Mouse (Mus musculus) layer of hippocampus, postnatal 14 days (tissue): ENCODE data around the gene Cep57l1. TPM values are rescaled to one million over a fixed set of nuclear protein-coding genes. Genes with fewer than 3 reads are reported as not detected.
"Not testable (repeated sequence)": the region's sequence is repeated elsewhere in the genome, so short reads cannot be mapped to it uniquely, and the experiment has no call there.

Experiments
- DNase-seq, 2 experiments: peaks; one replicate each; pipeline ENCODE4 v3.0.0; 2021 to 2022; ENCODE audit warnings: low spot score in 2 of 2, mixed read lengths in 1 of 2
- long read RNA-seq, 2 experiments: library from polyadenylated mRNA; stranded (forward); transcript quantifications; one replicate each; pipeline ENCODE4 v2.0.0; 2021
- total RNA-seq, 2 experiments: library from RNA; stranded (reverse); gene quantifications; 2 replicates each; pipeline ENCODE4 v1.2.3; 2021

Cep57l1 gene
- total RNA-seq, result 1 to 10 TPM; 6.1 to 6.6 TPM
- long read RNA-seq, experiment 1, partial matches to known transcripts, result 2 of 4 reads
- long read RNA-seq, experiment 1, other reads (novel, unspliced or antisense), result 0 of 4 reads
- long read RNA-seq, experiment 2, partial matches to known transcripts, result 5 of 8 reads
- long read RNA-seq, experiment 2, other reads (novel, unspliced or antisense), result 3 of 8 reads

DNA sequence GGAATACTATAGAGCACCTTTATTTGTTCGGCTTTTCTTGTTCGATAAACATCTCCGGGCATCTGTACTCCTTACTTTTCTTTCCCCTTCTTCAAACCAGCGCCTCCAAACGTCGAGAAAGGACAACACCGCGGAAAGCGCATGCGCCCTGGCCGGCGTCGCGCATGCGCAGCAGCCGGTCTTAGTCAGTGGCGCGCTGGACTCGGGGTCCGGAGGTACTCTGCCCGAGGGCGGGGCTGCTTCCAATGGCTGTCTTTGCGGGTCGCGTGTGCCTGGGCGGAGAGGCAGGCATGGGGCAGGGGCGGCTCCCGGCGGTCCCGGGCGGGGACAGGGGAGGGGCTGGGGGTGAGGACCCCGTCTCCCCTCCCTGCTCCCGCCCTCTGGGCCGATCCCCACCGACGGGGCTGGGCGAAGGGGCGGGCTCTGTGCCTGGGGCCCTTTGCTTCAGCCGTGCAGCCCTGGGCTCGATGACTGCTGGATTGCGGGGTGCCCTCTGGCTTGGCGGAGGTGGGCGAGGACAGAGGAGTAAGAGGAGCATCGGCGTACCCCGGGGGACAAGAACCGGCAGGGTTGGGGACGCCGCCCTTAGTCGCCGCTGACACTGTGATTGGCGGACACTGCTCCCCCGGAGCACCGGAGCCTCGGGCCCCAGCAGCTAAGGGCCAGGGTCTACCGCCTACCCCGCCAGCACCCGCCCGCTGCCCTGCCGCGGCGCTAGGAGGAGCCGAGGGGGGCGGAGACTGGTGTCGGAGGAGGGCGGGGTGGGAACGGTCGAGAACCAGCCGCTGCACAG is at the start of gene Cep57l1, which contains the start of gene Sesn1:
Cep57l1 (minus strand) TSS at position 101 of the 793 bp plus-strand sequence.
Sesn1 (plus strand) TSS at position 165 of the 793 bp plus-strand sequence.
- peak; percentile 95 for DNase-seq

DNA sequence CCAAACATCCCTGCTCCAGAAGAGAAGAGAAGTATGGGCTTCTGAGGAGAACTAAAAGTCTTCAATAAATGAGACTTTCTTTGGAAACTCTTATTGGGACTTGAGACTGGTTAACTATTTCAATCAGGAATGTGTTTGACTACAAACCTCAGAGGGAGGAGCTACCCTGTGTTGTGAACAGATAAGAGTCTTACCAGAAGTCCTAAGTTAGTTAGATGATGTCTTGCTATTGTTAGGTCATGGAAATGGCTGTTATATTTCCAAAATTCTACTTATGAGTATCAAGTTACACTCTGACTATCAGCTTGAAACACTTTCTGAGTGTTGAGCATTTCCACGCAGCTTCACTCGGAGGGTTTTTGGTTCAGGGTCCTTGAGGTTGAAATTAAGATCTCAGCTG is 39.0 kb upstream of the Cep57l1 start:
- no peak for DNase-seq

DNA sequence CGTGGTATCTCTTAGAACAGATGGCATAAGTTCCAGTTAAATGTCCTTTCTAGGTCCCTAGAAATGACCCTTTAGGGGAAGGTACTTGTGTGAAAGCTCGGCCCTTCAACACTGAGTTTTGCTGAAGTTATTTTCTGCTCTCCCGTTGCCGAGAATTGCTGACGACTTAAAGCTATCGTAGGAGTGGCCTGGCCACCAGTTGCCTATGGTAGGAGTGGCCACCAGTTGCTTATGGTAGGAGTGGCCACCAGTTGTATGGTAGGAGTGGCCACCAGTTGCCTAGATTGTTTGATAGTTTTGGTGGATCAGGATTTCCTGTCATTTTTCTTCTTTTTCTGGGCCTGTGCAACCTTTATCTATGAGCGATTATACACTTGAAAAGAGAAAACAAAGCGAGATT is 38.1 kb upstream of the Cep57l1 start:
- DNase-seq, result no peak

DNA sequence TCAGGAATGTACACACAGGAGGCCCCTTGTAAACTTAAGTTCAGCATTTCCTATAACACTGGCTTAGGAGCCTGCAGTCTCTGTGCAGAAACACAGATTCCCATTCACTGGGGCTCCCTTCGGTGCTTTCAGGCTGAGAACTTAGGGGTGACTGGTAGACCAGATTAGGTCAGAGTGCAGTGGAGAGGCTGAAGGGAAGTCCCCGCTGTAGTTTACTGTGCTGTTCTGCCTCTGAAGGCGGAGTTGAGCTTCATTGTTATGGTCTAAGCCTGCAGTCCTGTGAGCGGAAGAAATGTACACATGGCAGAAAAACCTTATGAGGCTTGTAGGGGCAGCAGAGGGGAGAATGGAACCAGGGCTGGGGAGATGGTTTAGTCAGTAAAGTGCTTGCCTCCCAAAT is 29.2 kb upstream of the Cep57l1 start:
- no peak for DNase-seq

DNA sequence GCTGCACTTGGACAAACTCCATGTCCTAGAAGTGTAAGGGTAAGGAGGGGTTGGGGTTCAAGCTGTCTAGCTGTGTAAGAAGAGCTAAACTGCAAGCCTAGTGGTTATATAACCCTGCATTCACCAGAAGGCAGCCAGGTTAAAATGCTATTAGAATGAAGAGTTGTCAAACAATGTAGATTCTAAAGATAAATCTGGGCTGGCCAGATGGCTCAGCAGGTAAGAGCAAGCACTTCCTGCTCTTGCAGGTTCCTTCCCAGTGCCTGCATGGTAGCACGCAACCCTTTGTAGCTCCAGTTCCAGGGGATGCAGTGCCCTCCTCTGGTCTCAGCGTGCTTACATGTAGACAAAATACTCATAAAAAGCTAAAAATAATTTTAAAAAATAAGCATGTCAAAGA is 24.5 kb upstream of the Cep57l1 start:
- DNase-seq, result no peak

DNA sequence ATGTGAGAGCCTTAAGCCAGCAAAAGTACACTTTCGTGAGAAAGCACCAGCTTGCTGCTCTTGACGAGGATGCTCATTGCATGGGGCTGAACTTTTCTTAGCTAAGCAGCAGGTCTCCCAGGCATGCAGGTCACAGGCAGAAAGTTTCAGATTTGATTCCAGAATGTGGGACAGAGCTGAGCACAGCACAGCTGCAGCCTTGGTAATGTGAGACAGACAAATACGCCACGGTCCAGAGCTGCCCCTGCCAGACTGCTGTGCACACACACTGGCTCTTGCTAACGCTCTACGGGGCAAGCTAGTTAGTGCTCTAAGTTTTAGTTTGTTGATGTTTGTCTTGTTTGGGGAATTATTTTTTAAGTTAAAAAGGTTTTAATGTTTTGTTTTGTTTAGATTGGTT is 22.5 kb upstream of the Cep57l1 start:
- no peak for DNase-seq

DNA sequence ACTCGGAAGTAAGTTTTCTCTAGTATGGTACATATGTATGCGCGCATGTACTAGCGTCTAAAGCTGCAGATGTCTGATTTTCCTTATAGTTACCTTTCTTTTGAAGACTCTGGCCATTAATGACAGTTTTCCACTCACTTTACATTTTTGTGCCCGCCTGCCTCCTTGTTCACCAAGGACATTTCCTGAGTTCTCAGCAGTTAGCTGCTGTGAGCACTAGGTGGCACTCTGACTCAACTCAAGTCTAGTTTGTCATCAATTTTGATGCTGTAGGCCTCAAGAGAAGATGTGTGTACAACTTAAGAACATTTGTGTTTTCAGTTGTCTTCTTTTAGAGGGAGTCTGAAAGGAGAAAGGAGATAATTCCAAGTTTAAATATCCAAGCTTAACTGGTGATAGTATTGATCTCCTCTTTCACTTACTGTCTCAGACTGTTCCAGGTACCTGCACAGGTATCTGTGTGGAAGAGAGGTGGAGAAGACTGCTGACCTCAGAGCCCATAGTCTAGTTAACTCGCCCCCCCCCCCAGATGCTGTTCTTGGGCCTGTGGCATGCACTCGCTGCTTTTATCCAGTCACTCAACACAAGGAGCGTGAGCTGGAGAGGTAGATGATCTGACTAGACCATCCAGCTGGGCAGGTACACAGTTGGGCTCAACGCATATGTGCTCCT is 21.3 kb upstream of the Cep57l1 start:
- peak; percentile 69 to 84 for DNase-seq

DNA sequence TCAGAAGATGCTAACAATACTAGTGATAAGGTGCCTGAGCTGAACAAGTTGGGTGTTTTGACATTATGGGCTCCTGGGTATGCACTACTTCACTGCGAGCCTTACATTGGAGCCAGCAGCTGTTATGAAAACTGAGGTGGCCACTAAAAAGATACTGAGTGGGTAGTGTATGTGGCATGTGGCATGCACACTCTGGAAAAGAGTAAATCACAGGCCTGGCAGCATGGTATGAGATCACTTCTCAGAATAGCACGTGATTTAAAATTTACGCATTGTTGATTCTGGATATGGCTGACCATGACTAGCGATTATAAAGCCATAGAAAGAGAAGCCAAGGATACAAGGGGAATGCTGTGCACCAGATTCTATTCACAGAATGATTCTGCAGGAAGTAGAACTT is 20.8 kb upstream of the Cep57l1 start:
- DNase-seq, result no peak

DNA sequence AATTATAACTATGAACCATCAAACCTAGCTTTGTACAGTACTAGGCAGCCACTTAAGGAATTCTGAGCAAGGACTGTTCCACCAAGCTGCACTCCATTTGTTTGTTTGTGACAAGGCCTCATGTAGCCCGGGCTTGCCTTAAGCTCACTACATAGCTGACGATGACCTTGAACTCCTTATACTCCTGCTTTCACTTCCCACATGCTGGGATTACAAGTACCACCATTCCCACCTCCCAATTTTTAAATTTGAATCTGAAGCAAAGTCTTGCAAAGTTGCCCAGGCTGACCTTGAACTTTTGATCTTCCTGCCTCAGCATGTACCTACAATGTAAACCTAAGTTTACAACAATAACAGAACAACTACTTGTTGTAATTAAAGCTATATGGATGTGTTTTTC is 20.3 kb upstream of the Cep57l1 start:
- DNase-seq, result no peak

DNA sequence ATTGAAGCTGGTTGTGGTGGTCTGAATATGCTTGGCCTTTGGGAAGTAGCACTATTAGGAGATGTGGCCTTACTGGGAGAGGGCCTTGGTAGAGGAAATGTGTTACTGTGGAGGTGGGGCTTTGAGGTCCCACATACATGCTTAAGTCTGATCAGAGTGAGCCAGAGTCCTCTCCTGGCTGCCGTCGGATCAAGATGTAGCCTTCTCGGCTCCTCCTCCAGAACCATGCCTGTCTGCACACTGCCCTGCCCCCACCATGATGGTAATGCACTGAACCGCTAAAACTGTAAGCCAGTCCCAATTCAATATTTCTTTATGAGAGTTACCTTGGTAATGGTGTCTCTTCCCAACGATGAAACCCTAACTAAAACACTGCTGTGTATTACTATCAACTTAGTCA is 19.5 kb upstream of the Cep57l1 start:
- DNase-seq, result no peak

DNA sequence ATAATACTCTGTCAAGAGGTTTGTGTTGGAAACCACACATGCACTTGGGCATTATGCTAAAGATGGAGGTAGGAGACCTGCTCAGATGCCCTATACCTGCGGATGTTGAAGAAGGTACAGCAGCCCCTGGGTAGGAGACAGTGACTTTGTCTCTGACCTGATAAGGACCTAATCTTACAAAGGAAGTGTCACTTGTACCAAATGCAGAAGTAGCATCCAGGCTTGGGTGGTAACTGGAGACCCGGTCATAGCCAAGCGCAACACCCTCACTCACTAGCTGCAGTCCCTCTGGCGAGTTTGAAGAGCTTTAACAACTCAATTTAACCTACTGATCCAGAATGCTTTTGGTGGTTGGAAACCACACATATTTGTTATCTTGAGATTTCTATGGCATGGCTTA is 18.1 kb upstream of the Cep57l1 start:
- no peak for DNase-seq

DNA sequence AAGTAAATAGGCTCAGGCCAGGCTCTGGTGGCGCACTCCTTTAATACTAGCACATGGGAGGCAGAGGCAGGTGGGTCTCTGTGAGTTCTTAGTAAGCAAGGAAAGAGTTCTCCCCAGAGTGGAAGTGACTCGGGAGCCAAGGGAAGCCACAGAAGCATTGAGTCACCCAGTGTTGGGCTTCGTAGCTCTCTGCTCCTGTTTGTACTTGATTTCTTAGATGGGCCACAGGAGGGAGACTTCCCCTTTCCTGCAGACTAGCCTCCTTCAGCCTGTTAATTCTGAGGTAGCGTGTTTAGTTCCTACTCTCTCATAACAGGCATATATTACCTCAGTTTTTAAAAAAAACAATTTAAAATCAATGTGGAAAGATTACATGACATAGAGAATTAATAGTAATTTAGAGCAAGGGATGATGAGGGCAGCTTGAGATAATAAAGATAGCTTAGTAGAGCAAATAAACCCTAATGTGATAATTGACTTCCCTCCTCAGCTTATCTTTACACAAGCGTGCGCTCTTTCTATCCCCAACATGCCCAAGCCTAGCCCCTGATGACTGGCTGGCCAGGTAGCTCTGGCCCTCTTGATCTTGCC is 16.9 kb upstream of the Cep57l1 start:
- no peak for DNase-seq

DNA sequence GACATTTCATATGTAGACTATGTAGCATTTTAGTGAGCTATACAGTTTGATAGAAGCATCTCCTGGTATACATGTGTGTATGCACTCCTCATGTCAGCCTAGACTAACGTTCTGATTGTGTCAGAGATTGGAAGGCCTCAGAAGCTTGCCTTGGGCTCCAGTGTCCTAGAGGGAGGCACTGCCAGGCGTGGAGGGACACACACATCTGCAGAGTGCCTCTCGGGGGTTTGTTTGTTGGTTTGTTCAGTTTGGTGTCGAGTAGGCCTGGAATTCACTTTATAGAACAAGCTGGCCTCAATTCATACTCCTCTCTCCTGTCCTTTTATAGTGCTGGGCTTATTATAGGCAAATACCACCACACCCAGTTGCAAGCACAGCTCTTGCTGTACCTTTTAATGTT is 16.3 kb upstream of the Cep57l1 start:
- no peak for DNase-seq

DNA sequence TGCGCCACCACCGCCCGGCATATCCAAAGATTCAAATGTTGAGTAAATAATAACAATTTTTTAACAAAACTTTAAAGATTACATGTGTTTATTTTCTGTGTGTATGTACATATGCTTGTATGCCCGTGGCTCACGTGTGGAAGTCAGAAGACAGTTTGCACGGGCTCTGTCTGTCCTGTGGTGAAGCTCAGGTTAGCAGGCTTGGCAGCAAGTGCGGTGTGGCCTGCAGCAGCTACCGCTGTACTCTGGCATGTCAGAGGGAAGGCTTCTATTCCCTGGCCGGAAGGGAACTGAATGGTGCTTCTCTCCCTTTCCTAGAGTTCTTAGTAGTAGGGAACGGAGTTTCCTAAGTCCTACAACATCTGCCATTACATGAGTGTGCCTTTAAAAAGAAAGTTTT is 15.4 kb upstream of the Cep57l1 start:
- no peak for DNase-seq

DNA sequence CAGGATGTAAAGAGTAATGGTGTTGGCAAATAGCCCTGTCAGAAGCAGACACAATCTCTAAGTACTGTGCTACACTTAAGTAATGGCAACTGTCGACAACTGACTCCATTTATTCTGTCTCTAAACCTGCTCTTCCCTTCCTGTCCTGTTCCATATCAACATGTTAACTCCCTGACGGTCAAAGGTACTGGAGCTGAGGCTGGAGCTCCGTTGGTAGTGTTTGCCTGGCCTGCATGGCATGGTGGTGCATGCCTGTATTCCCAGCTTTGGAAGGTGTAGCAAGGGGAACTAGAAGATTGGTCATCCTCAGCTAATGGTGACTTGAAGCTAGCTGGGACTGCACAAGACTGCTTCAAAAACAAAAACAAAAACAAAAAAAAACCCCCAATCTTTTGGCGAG is 14.2 kb upstream of the Cep57l1 start:
- DNase-seq, result no peak

DNA sequence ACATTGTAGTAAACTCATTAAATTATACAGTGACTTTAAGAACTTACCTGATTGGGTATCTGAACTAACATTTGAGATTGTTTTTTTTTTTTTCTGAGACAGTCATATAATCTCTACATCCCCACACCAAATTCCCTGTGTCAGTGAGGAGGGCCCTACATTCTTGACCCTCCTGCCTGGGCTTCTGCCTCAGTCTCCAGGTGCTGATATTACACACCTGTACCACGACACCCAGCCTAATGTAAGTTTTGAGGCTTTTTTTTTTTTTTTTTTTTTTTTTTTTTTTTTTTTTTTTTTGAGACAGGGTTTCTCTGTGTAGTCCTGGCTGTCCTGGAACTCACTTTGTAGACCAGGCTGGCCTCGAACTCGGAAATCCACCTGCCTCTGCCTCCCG is 13.6 kb upstream of the Cep57l1 start:
- DNase-seq, result not testable (repeated sequence)

DNA sequence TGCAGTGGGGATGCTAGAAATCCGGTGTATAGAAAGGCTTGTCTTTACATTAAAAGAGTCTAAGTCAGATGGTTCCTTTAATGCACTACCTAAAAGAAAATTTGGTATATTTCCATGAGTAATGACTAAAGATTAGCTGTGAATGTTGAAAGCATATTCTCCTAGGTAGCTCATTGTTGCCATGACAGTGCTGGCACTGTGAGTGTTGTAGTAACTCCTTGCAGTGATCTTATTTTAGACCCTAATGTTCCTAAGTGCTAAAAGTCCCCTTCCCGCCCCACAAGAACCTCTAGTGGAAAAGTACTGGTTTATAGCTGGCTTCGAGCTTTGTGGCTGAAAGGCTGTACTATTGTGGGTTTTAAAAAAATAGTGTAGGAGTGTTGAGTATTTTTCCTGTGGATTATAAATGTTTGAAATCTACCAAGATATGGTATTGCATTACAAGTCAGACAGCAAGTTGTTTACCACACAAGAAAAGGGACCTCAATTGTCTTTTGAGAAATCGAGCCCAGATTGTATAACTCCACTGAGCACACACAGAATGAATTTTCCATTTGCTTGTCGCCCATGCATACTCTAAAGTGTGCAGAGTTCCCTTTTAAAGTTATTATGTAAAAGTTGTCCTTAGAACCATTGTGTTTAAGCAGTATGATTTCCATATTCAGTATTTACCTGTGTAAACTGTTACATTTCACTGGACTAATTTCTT is 13.1 kb upstream of the Cep57l1 start:
- DNase-seq, result no peak

DNA sequence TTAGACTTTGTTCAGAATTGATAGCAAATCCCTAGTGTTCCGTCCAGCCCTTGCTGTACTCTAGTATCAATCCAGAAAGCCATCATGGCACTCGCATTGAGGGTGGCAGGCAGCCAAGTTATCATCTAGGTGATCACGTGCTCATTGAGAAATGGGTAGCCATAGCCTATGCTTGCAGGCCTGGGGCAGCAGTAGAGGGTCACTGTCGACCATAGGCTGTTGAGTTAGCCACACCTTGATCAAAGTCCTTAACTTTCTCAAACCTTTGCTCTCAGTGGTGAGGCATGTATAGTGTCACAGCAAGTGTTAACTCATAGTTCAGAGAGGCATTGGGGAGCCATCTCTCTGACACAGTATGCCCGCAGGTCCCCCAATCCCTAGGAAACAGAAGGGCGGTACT is 11.5 kb upstream of the Cep57l1 start:
- DNase-seq, result no peak

DNA sequence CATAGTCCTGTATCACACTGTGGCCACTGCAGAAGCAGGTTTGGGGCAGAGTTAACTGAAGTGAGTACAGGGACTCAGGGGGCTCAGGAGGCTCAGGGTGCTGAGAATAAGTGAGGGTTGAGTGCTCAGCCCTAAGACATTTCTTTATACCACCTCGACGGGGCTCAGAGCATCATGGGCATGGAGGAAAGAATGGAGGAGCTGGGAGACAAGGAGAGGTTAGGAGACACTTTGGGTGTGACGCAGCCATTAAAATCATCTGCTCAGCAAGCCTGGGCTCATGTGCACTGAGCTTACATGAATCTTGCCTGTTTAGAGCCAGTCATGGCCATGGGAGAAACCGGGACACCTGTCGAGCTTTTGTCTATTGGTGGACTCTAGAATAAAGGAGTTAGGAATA is 10.7 kb upstream of the Cep57l1 start:
- DNase-seq, result no peak

DNA sequence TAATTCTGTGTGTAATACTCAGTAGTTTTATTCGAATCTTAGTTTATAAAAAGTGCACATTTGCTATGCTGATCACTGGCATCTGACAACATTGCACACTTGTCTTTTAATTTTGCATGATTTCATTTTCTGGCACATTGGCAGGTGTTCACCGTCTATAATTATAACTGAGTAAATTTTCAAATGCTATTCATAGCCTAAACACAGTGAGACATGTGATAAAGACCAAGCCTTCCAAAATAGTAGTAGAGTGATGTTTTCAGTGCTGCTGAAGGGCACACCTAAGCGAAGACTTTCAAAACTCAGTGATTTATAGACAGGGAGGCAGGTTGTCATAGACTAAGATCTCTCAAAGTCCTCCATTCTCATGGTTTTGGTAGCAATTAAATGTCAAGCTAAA is 9.6 kb upstream of the Cep57l1 start:
- DNase-seq, result peak in 1 of 2 experiments; percentile 48

DNA sequence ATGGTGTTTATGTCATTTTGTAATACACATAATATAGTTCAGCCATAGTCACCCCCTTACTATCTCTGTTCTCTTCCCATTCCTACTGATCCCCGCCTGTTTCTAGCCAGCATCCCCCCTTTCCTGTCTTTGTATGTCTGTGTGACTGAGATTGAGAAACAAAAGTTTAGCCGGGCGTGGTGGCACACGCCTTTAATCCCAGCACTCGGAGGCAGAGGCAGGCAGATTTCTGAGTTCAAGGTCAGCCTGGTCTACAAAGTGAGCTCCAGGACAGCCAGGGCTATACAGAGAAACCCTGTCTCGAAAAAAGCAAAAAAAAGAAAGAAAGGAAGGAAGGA is 9.0 kb upstream of the Cep57l1 start:
- not testable (repeated sequence) for DNase-seq
